Mouse (Mus musculus): ENCODE measurements around the gene Gm14137.

DNA sequence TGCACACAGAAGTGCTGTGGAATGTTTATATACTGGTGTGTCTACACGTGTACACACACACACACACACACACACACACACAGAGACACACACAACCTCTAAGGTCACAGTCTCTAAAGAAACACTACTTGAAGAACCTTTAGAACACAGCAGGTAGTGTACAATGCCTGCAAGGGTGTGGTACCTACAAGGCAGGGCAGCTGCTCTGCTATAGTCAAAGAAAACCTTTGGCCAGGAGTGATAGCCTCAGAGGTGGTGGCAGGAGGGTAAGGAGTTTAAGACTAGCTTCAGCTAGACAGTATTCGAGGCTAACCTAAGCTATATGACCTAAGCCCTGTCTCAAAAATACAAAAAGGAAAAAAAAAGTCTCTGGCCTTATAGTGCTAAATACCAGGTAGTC, 19.6 kb upstream of the Gm14137 start:
- TF ChIP-seq CTCF (IDR thresholded peaks at IDR 0.05; ENCODE audit: control insufficient read depth, insufficient read depth, insufficient read length) (no peak), MAX (IDR thresholded peaks at IDR 0.05) (no peak), FOSL1 (IDR thresholded peaks at IDR 0.05; ENCODE audit: insufficient read depth, low read length, poor library complexity, severe bottlenecking) (no peak)
